Mouse (Mus musculus): ENCODE results near the gene Zfp81. TPM values are rescaled to one million over a fixed set of nuclear protein-coding genes. Genes with fewer than 3 reads are reported as not detected.
A peak's percentile ranks its signal among the peaks of the same experiment; 100 is the strongest.
"Not testable (repeated sequence)": the region's sequence is repeated elsewhere in the genome, so short reads cannot be mapped to it uniquely, and the experiment has no call there.

The Zfp81 gene
- total RNA-seq (2021), result 10 to 100 TPM; 20.1 to 20.5 TPM
- long read RNA-seq, full-length matches to known transcripts, result 4 of 12 reads
- long read RNA-seq, partial matches to known transcripts, result 0 of 12 reads
- long read RNA-seq, other reads (novel, unspliced or antisense), result 8 of 12 reads

DNA sequence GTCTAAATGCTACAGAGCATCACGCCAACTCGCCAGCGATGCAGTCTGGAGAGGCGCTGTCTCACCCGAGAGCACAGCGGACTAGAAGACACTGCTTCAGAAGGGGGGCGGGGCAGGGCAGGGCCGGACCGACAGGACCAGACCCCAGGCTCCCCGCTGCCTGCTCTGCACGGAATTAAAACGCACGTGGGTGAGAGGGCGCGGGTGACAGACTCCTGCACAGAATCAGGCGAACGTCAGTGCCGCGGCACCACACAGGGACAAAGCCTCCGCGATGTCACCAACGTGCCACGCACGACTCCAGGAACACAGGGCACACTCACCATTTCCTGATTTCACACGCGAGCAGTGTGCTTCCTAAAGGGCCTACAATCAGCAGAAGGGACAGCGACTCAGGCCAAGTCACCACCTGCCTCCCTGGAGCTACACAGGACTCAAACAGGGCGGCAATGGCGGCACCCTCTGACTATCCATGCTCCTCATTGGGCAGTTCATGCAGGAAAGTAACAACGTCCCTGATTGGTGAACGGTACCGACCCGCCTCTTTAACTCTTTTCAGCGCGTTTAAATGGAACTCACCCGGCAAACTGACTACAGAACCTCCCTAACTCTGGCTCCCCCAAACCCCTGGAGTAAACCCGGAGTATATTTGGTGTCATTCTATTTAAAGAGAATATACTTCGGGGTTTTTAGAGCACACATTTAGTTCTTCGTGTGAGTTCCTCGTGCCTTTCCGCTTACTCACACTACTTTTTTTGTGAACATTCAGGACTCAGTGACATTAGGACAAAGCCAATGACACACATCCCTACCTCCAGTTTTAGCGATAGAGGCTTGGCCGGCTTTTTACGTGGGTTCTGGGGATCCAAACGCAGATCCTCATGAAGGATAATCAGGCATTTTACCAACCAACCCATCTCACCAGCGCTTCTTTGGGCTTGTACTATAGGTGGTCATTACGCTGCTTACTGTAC is at the start of gene Zfp81:
TSS of gene Zfp81 (minus strand) at position 468 of the 974 bp plus-strand sequence.
- DNase-seq (ENCODE audit: low spot score in 2 of 2), result peak; percentile 84 to 95

DNA sequence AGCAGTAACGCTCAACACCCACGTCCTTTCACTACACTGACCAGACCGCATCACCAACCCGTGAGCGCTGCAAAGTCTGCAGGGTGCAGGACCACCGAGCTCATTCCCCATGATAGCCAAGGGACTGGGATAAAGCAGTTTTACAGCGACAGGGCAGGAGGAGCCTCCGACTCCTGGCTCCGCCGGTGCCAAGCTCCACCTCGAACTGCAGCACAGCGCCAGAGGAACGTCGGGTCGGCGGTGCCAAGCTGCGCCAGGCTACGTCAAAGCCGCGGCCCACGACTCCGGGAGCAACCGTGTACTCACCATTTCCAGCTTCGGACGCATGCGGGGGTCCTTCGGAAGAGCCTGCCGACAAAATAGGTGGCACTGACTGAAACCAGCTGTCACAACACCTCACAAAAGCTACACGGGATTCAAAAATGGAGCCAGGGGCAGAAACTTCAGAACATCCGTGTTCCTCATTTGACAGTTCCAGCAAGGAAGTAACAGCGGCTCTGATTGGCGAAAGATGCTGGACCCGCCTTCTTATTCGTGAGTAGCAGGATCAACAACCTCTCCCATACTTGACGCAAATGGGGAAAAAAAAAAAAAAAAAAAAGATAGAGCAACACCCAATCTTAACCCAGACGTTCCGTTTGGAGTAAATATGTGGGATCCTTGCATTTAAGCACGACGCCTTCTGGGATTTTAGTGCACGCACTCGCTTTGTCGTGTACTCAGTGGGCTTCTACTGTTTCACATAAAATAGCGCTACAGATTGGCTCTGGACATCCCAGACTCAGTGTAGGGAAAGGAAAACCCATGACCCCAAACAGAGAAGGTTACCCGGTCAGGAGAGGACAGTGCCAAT is 35.7 kb upstream of the Zfp81 start, which contains the start of gene Zfp101:
TSS of gene Zfp101 (minus strand) at position 460 of the 853 bp plus-strand sequence.
- DNase-seq (ENCODE audit: low spot score in 2 of 2), result peak; percentile 82 to 97

DNA sequence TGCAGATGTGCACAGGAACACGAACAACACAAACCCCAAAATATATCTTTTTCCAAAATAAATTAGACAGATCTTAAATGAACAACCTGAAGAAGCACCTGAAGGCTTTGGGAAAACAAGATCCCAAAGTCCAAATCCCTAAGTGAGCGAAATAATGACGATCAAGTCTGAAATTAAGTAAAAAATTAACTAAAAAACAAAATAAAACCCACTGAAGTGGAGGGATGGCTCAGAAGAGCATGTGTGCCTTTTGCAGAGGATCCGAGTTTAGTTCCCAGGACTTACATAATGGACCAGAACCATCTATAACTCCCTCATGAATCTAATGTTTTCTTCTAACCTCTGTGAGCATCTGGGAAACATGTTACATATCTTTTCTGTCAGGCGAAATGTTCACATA is 33.6 kb upstream of the Zfp81 start:
- DNase-seq (ENCODE audit: low spot score in 2 of 2), result no peak

DNA sequence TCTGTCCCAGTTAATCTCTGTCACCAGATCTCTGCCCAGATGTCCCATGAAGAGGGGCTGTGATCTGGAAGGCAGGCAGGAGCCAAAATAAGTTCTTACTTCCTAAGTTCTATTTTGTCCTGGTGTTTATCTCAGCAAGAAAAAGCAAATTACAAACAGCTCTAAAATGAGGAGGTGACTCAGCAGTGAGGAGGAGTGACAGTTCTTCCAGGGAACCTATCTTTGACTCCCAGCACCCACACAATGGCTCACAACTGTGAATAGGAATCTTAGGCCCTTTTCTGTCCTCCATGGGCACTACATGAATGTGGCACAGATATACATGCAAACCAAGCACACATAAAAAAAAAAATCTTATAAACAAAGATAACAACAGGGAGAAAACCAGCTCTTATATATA is 27.0 kb upstream of the Zfp81 start:
- no peak for DNase-seq (ENCODE audit: low spot score in 2 of 2)

DNA sequence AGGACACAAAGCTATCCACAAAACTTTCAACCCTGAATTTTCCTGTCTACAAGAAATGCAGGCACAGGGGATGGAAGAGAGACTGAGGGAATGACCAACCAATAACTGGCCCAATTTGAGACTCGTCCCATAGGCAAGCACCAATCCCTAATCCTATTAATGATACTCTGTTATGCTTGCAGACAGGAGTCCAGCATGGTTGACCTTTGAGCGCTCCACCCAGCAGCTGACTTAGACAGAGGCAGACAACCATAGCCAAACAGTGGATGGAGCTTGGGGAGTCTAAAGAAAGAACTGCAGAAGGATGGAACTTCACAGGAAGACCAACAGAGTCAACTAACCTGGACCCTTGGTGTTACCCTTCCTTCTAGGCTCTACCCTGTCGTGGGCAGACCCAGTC is 14.1 kb upstream of the Zfp81 start:
- DNase-seq (ENCODE audit: low spot score in 2 of 2), result no peak

DNA sequence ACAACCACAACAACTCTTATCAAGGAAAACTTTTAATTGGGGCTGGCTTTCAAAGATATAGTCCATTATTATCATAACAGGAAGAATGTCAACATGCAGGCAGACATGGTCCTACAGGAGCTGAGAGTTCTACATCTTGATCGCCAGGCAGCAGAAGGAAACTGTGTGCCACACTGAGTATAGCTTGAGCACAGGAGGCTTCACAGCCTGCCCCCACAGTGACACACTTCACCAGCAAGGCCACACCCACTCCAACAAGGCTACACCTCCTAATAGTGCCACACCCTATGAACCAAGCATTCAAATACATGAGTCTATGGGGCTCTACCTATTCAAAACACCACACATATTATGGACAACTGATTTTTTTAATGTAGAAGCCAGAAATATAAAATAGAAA is 5.7 kb downstream of the Zfp81 start:
- no peak for DNase-seq (ENCODE audit: low spot score in 2 of 2)

DNA sequence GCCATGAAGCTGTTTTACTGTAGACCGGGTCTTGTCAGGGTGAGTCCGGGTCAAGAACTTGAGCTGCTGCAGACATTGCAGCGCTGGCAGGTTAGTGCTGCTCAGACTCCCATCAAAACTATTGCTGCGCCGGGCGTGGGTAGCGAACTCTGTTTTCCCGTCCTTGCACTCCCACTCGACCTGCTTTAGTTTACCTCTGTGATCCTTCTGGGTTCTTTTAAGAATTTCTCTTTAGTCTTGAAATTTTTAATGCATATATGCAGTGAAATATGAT is 68.9 kb downstream of the Zfp81 start:
- DNase-seq (ENCODE audit: low spot score in 2 of 2), result not testable (repeated sequence)

DNA sequence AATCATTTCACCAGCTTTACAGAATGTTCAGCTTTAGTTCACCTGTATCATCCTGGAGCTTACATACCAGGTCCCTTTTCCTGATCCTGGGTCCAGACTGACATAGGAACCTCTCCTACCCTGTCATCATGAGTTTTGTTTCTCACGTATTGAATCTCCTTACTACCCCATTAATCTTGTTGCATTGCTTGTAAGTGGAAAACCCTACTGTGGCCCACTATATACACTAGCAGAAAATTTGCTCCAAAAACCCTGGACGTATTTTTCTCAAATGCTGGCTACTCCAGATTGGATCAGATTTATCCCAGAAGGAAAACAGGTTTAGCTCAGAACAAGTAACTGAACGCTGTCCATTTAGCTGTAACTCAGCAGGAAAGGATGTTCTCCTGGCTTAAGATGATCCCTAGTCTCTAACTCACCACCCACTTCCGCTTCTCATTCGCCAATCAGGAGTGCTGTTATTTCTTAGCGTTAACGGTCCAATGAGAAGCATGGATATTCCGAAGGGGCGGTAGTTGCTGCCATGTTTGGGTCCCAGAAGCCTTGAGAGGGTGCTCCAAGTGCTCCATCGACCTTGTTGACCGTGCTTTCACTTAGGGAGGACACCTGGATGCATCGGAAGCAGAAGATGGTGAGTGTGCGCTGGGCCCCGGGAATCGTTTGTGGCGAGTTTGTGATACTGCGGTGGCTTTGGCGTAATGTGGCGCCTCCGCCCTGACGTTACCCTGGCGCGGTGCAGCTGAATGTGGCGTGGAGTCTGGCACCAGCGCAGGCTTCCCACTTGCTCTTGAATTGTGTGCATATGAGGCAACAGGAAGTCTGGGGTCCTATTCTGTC is 69.4 kb downstream of the Zfp81 start, which contains the start of gene Zfp955b:
TSS of gene Zfp955b (plus strand) at position 506 of the 837 bp plus-strand sequence.
- not testable (repeated sequence) for DNase-seq (ENCODE audit: low spot score in 2 of 2)

Other genes with a start within 250 kb of the Zfp81 start
- 1 to 10 TPM; 3.6 to 3.7 TPM for gene Morc2b, start 219.2 kb downstream of the Zfp81 start, total RNA-seq (2021)
- not detected for gene Olfr55, start 190.4 kb downstream of the Zfp81 start, total RNA-seq (2021)
- not detected for gene Olfr239, start 167.6 kb downstream of the Zfp81 start, total RNA-seq (2021)
- 1 to 10 TPM in 1 of 2 experiments, under 1 TPM in 1; 0.79 to 1.3 TPM for gene Olfr1564, start 137.2 kb downstream of the Zfp81 start, total RNA-seq (2021)
- gene Zfp955a, start 103.7 kb downstream of the Zfp81 start, total RNA-seq (2021), result 10 to 100 TPM; 12.3 to 12.4 TPM
- gene Olfr63, start 94.2 kb downstream of the Zfp81 start, total RNA-seq (2021), result under 1 TPM in 1 of 2 experiments, not detected in 1; 0.05 TPM
- gene Zfp955b, start 69.3 kb downstream of the Zfp81 start, total RNA-seq (2021), result 10 to 100 TPM; 29.1 to 31.9 TPM
- gene Zfp101, start 35.8 kb upstream of the Zfp81 start, total RNA-seq (2021), result 10 to 100 TPM; 11.4 to 12.7 TPM
- gene Actl9, start 74.0 kb upstream of the Zfp81 start, total RNA-seq (2021), result not detected
- gene Adamts10, start 165.3 kb upstream of the Zfp81 start, total RNA-seq (2021), result 10 to 100 TPM; 18.7 to 20.3 TPM
- gene Myo1f, start 196.8 kb upstream of the Zfp81 start, total RNA-seq (2021), result 1 to 10 TPM; 1.3 to 2.8 TPM